Mouse (Mus musculus): ENCODE data around the gene Gm20852. TPM values are rescaled to one million over a fixed set of nuclear protein-coding genes. Genes with fewer than 3 reads are reported as not detected.
"Not testable (repeated sequence)": the region's sequence is repeated elsewhere in the genome, so short reads cannot be mapped to it uniquely, and the experiment has no call there.

Gm20852 gene
- total RNA-seq (2021): not detected
- long read RNA-seq, experiment 1: 0 reads
- long read RNA-seq, experiment 2: 0 reads

GRCm38 (mm10) chrY:66742023-66742422, at the start of gene Gm20852:
TSS of gene Gm20852 (minus strand) at chrY:66742123.
- DNase-seq (ENCODE audit: low spot score in 2 of 2): not testable (repeated sequence)

Data from layer of hippocampus, postnatal 14 days (tissue).